Mouse (Mus musculus) embryonic facial prominence, embryonic 13.5 days (tissue): ENCODE measurements around the gene Ficd. TPM values are rescaled to one million over a fixed set of nuclear protein-coding genes. Genes with fewer than 3 reads are reported as not detected.
A peak's percentile ranks its signal among the peaks of the same experiment; 100 is the strongest.

Experiments used
- ATAC-seq: fragments of 200-750 bp; cut with Nextera tagmentation; 2 replicates; pipeline ENCODE4 v1.8.0; 2017; ENCODE audit warnings: low read depth; ENCODE audit not compliant: insufficient number of reproducible peaks, insufficient read depth, low FRiP score, low TSS enrichment
- H3K27ac ChIP-seq: fragments of 300-500 bp; sonication (generic); 2 replicates; pipeline ENCODE4 v1.5.1; 2015; ENCODE audit warnings: moderate library complexity, mild to moderate bottlenecking, inconsistent platforms
- H3K27me3 ChIP-seq: fragments of 300-500 bp; sonication (generic); 2 replicates; pipeline ENCODE4 v1.6.1; 2015; ENCODE audit warnings: mild to moderate bottlenecking, inconsistent platforms
- H3K36me3 ChIP-seq: fragments of 300-500 bp; sonication (generic); 2 replicates; pipeline ENCODE4 v1.6.1; 2015; ENCODE audit warnings: mild to moderate bottlenecking, inconsistent platforms
- H3K4me1 ChIP-seq: fragments of 300-500 bp; sonication (generic); 2 replicates; pipeline ENCODE4 v1.6.1; 2015; ENCODE audit warnings: inconsistent platforms
- H3K4me2 ChIP-seq: fragments of 300-500 bp; sonication (generic); 2 replicates; pipeline ENCODE4 v1.6.1; 2015; ENCODE audit warnings: moderate library complexity, mild to moderate bottlenecking, inconsistent platforms
- H3K4me3 ChIP-seq: fragments of 300-500 bp; sonication (generic); 2 replicates; pipeline ENCODE4 v1.5.1; 2015; ENCODE audit warnings: mild to moderate bottlenecking, inconsistent platforms
- H3K9ac ChIP-seq: fragments of 300-500 bp; sonication (generic); 2 replicates; pipeline ENCODE4 v1.6.1; 2015; ENCODE audit warnings: mild to moderate bottlenecking, inconsistent platforms
- H3K9me3 ChIP-seq: fragments of 300-500 bp; sonication (generic); 2 replicates; pipeline ENCODE4 v1.6.1; 2016; ENCODE audit warnings: inconsistent platforms
- WGBS: fragments of 180-500 bp; shearing (Covaris S2); methylation state at CpG from one replicate; pipeline ENCODE4 v1.1.7; 2015; ENCODE audit warnings: mixed read lengths; 5-methylcytosine and 5-hydroxymethylcytosine counted together
- polyA plus RNA-seq: library from polyadenylated mRNA; unstranded; fragments of >200 nt; fragmentation: Nextera tagmentation; extraction: Ambion mirVana; gene quantifications from 2 replicates; pipeline ENCODE4 v1.2.1, GENCODE M21; 2015

The Ficd gene
- polyA plus RNA-seq, result 6.2 and 6.6 TPM in 2 replicates

DNA sequence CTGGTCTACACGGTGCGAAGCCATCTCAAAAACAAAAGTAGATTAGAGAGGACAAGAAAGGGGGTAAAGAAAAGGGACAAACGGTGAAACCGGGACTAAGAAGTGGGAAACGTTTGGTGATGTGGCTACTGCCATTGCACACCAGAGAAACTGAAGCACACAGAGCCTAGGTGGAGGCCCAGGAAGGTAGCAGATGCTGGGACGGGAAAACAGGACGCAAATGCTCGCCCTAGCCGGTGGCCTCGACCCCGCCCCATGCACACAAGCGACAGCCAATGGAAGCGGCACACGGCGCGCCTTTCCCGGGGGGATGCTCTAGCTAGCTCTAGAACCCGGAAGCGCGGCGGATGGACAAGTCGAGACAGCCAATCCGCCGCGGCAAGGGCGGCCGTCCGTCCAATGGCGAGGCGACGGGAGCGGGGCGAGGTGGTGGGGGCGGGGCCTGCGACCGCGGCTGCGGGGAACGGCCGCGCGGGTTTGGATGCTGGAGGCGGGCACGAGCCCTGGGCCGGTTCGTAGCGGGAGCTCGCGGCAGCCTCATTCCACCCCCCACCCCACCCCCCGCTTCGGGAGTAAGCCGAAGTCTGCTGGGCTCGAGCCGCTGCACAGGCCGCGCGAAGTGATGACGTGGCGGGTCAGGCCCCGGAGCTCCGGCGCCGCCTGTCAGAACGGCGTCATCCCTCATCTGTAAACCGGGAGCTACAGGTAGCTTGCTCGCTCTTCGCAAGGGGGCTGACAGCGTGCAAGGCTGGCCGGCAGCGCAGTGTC lies at the start of gene Ficd:
TSS of gene Ficd (plus strand) at position 459 of the 768 bp plus-strand sequence.
- Histone ChIP-seq H3K4me1 (peaks cover 26% of the 10 kb centered on the region), H3K9ac (peak within 1 kb of the TSS; percentile 78), H3K4me3 (peak within 1 kb of the TSS; percentile 67), H3K36me3 (peaks cover 29% of the 10 kb centered on the region), H3K27me3 (no peaks in the 10 kb centered on the region), H3K4me2 (peak within 1 kb of the TSS; percentile 88), H3K9me3 (no peaks in the 10 kb centered on the region), H3K27ac (peak within 1 kb of the TSS; percentile 90)
- ATAC-seq, result peak; percentile 93
- under 1% methylated on average over 70 of the region's 71 CpGs for WGBS

DNA sequence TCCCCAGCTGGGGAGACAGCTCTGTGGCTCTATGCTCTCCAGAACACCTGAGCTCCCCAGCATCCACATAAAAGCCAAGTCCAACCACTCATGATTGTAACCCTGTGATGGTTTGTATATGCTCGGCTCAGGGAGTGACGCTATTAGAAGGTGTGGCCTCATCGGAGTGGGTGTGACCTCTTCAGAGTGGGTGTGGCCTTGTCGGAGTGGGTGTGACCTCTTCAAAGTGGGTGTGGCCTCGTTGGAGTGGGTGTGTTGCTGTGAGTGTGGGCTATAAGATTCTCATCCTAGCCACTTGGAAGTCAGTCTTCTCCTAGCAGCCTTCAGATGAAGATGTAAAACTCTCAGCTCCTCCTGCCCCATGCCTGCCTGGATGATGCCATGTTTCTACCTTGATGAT lies 48.1 kb upstream of the Ficd start:
- no peaks in the 10 kb centered on the region for H3K27me3 ChIP-seq
- H3K27ac ChIP-seq, result no peak overlapping the region
- H3K9ac ChIP-seq, result no peak overlapping the region
- no peak overlapping the region for H3K4me2 ChIP-seq
- no peaks in the 10 kb centered on the region for H3K36me3 ChIP-seq
- H3K4me1 ChIP-seq, result peaks cover 13% of the 10 kb centered on the region; the same call in 1 of the 2 replicates
- ATAC-seq, result no peak
- 85% methylated on average over 5 of the region's 5 CpGs for WGBS
- H3K4me3 ChIP-seq, result no peak overlapping the region
- no peaks in the 10 kb centered on the region for H3K9me3 ChIP-seq

DNA sequence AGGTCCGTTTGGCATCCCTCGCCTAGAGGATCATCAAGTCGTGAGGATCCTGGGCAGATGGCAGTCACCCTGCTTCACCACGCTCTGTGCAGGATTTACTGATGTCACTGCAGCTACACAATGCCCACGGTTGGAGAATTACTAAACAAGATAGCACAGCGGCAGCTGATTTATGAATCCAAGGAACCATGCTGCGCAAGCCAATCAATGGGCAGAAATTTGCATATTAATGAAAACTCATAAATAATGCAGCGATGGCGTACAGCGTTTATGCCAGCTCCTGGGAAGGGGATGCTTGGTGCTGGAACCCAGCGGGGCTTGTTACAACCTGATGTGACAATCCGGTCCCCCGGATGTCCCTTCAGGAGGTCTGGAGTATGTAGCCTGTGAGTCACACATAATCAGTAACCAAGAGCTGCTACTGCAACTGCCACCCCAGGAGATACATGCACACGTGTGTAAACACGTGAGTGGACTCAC lies 45.5 kb upstream of the Ficd start:
- no peaks in the 10 kb centered on the region for H3K36me3 ChIP-seq
- H3K4me2 ChIP-seq, result no peak overlapping the region
- no peak overlapping the region for H3K9ac ChIP-seq
- no peak overlapping the region for H3K4me3 ChIP-seq
- H3K9me3 ChIP-seq, result no peaks in the 10 kb centered on the region
- WGBS, result 81% methylated on average over 15 of the region's 15 CpGs
- H3K4me1 ChIP-seq, result peaks cover 27% of the 10 kb centered on the region
- H3K27ac ChIP-seq, result no peak overlapping the region
- H3K27me3 ChIP-seq, result no peaks in the 10 kb centered on the region
- no peak for ATAC-seq

- no peak overlapping the region for H3K27ac ChIP-seq
- WGBS, result 93% methylated on average over 2 of the region's 2 CpGs
- no peak for ATAC-seq
- no peaks in the 10 kb centered on the region for H3K9me3 ChIP-seq
- H3K9ac ChIP-seq, result no peak overlapping the region
- no peaks in the 10 kb centered on the region for H3K36me3 ChIP-seq
- H3K4me3 ChIP-seq, result no peak overlapping the region
- H3K4me1 ChIP-seq, result peaks cover 24% of the 10 kb centered on the region
- H3K27me3 ChIP-seq, result no peaks in the 10 kb centered on the region
- no peak overlapping the region for H3K4me2 ChIP-seq
Observed at GRCm38 (mm10) chr5:113690866-113691265, 44.7 kb upstream of the Ficd start.

- no peak overlapping the region for H3K27ac ChIP-seq
- H3K9ac ChIP-seq, result no peak overlapping the region
- no peak overlapping the region for H3K4me3 ChIP-seq
- no peak overlapping the region for H3K4me2 ChIP-seq
- no peaks in the 10 kb centered on the region for H3K9me3 ChIP-seq
- no peaks in the 10 kb centered on the region for H3K36me3 ChIP-seq
- H3K4me1 ChIP-seq, result peaks cover 21% of the 10 kb centered on the region
- no peak for ATAC-seq
- no peaks in the 10 kb centered on the region for H3K27me3 ChIP-seq
- WGBS, result 88% methylated on average over 8 of the region's 8 CpGs
Observed at GRCm38 (mm10) chr5:113693196-113693755, 42.3 kb upstream of the Ficd start.

DNA sequence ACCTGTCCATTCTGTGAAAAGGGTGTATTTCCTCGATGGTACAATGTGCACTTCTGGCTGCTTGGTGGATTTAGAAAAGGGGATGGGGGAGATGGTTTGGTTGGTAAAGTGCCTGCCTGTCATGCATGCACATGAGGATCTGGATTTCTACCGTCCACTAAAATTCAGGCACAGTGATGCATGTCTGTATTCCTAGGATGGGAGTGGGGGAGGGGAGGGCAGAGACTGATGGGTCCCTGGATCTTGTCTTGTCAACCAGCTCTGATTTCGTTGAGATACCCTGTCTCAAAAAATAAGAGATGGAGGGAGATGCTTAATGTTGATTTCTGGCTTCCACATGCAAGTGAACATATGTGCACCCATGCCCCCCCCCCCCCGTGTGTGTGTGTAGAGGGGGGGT lies 41.6 kb upstream of the Ficd start:
- no peak for ATAC-seq
- H3K4me1 ChIP-seq, result peaks cover 16% of the 10 kb centered on the region
- H3K4me3 ChIP-seq, result no peak overlapping the region
- no peaks in the 10 kb centered on the region for H3K36me3 ChIP-seq
- no peaks in the 10 kb centered on the region for H3K27me3 ChIP-seq
- H3K9me3 ChIP-seq, result no peaks in the 10 kb centered on the region
- 54% methylated on average over 4 of the region's 4 CpGs for WGBS
- no peak overlapping the region for H3K4me2 ChIP-seq
- no peak overlapping the region for H3K9ac ChIP-seq
- H3K27ac ChIP-seq, result 0 out of 2 replicates have a peak overlapping the region, but pooled peaks have one; percentile 34

DNA sequence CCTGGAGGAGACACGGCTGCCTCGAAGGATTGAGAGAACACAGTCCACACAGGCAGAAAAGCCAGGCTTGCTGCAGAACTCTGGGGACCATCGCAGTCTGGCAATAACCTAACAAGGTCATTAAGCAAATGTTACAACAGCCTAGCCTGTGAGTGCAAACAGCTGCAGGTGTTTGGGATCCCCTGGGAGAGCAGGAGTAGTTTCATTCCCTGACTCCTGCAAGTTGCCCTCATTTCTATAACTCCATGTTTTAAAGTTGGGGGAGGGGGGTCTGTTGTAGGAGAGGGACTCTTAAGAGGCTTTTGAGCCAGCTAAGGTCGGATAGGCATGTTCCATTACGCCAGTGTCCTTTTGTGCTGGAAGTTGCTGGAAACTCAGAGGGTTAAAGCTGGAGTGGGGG lies 41.2 kb upstream of the Ficd start:
- Histone ChIP-seq H3K4me2 (no peak overlapping the region), H3K4me3 (no peak overlapping the region), H3K9ac (no peak overlapping the region), H3K27ac (peak overlapping the region; percentile 34), H3K9me3 (no peaks in the 10 kb centered on the region), H3K36me3 (no peaks in the 10 kb centered on the region), H3K27me3 (no peaks in the 10 kb centered on the region), H3K4me1 (peaks cover 16% of the 10 kb centered on the region)
- no peak for ATAC-seq
- 41% methylated on average over 5 of the region's 5 CpGs for WGBS

GRCm38 (mm10) chr5:113700388-113701023 lies 35.1 kb upstream of the Ficd start:
- ATAC-seq, result no peak
- Histone ChIP-seq H3K9me3 (no peaks in the 10 kb centered on the region), H3K27ac (no peak overlapping the region), H3K4me2 (no peak overlapping the region), H3K36me3 (no peaks in the 10 kb centered on the region), H3K4me3 (no peak overlapping the region), H3K9ac (no peak overlapping the region), H3K27me3 (no peaks in the 10 kb centered on the region; the same call in 1 of the 2 replicates), H3K4me1 (no peaks in the 10 kb centered on the region)
- 75% methylated on average over 19 of the region's 19 CpGs for WGBS

- Histone ChIP-seq H3K36me3 (no peaks in the 10 kb centered on the region), H3K4me1 (no peaks in the 10 kb centered on the region), H3K27me3 (no peaks in the 10 kb centered on the region; the same call in 1 of the 2 replicates), H3K4me3 (no peak overlapping the region), H3K27ac (no peak overlapping the region), H3K9me3 (no peaks in the 10 kb centered on the region), H3K4me2 (no peak overlapping the region), H3K9ac (no peak overlapping the region)
- WGBS, result 65% methylated on average over 21 of the region's 21 CpGs
- ATAC-seq, result no peak
Observed at GRCm38 (mm10) chr5:113703803-113704585, 31.6 kb upstream of the Ficd start.

GRCm38 (mm10) chr5:113712861-113713260 lies 22.7 kb upstream of the Ficd start:
- Histone ChIP-seq H3K27ac (no peak overlapping the region), H3K36me3 (no peaks in the 10 kb centered on the region), H3K9ac (no peak overlapping the region), H3K4me2 (no peak overlapping the region), H3K9me3 (no peaks in the 10 kb centered on the region), H3K4me3 (no peak overlapping the region), H3K4me1 (no peaks in the 10 kb centered on the region), H3K27me3 (no peaks in the 10 kb centered on the region)
- ATAC-seq, result no peak
- 79% methylated on average over 2 of the region's 2 CpGs for WGBS
